Mouse (Mus musculus): ENCODE measurements around the gene Kif3a. TPM values are rescaled to one million over a fixed set of nuclear protein-coding genes. Genes with fewer than 3 reads are reported as not detected.

Gene Kif3a
- total RNA-seq, 1 experiment: 11.1 TPM

DNA sequence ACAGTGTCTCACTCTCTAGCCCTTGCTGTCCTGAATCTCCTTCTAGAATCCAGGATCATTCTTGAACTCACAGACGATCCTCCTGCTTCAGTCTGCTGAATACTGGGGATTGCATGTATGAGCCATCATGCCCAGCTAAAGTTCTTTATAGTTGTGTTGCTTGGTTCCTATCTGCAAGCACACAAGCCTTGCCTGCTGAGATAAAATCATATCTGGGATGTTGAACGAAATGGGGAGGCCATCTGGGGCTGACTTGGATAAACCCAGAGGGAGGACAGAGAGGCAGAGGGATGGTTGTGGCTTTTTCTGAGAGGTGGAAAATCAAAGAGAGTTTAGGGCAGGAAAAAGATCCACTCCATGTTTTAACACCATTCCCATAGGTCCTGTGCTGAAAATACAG lies 5.2 kb upstream of the Kif3a start:
- no peaks in the 10 kb centered on the region for H3K4me1 ChIP-seq (ENCODE audit: control insufficient read depth in 2 of 2, insufficient read depth in 2 of 2, low read length in 2 of 2, poor library complexity in 1 of 2)
- no peaks in the 10 kb centered on the region for H3K36me3 ChIP-seq (ENCODE audit: control insufficient read depth, insufficient read depth, low read length, poor library complexity, severe bottlenecking)
- in situ Hi-C loops (cut with MboI; ENCODE audit: low sequenced_read_pairs in 2 of 2, unreplicated experiment in 2 of 2): no loop called here
- H3K9ac ChIP-seq (ENCODE audit: insufficient read depth, low read depth, low read length, poor library complexity, severe bottlenecking): no peak overlapping the region
- DNase-seq (ENCODE audit: low read depth, low spot score): no peak
- H3K4me3 ChIP-seq (ENCODE audit: insufficient read depth in 1 of 2, low read depth in 1 of 2, low read length in 2 of 2, poor library complexity in 1 of 2, severe bottlenecking in 1 of 2): no peak overlapping the region
- H3K9me3 ChIP-seq (ENCODE audit: control insufficient read depth, insufficient read depth, low read depth, low read length): no peaks in the 10 kb centered on the region
- no peak for TF ChIP-seq CHD2 (IDR thresholded peaks at IDR 0.05; ENCODE audit: low read depth, low read length)
- no peak for TF ChIP-seq ZNF384 (IDR thresholded peaks at IDR 0.05; ENCODE audit: low read depth, low read length)
- TF ChIP-seq HCFC1 (IDR thresholded peaks at IDR 0.05; ENCODE audit: borderline replicate concordance, insufficient read depth, low read length): no peak
- no peak for TF ChIP-seq MAFK (IDR thresholded peaks at IDR 0.05; ENCODE audit: insufficient read depth, low read depth, low read length)
- TF ChIP-seq ZC3H11A (IDR thresholded peaks at IDR 0.05; ENCODE audit: borderline replicate concordance, low read depth, low read length): no peak
- no peak overlapping the region for H3K27ac ChIP-seq (ENCODE audit: insufficient read depth, low read depth, low read length, poor library complexity, severe bottlenecking)

DNA sequence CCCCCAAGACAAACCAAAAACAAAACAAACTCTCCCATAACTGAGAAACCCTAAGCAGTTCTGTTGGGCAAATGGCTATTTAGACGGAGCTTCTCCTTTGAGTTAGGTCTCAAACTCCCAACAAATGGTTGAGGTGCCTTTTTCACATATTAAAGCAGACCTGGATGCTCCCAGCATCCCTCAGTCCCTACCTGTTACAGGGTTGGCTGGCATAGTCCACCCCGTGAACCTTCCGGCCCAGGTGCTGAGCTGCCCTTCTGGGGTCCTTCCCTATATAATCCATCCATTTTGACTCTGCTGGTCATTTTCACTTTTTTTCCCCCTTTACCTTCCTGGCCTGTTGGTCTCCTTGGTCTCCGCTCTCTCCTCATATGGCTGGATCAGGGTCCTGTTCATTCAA lies 533 bp upstream of the Kif3a start:
- Histone ChIP-seq H3K27ac (ENCODE audit: insufficient read depth, low read depth, low read length, poor library complexity, severe bottlenecking) (no peak overlapping the region), H3K9me3 (ENCODE audit: control insufficient read depth, insufficient read depth, low read depth, low read length) (no peaks in the 10 kb centered on the region), H3K4me3 (ENCODE audit: insufficient read depth in 1 of 2, low read depth in 1 of 2, low read length in 2 of 2, poor library complexity in 1 of 2, severe bottlenecking in 1 of 2) (peak overlapping the region in 1 of 2 experiments; percentile 74; a peak in 1 of 4 replicates), H3K4me1 (ENCODE audit: control insufficient read depth in 2 of 2, insufficient read depth in 2 of 2, low read length in 2 of 2, poor library complexity in 1 of 2) (no peaks in the 10 kb centered on the region), H3K36me3 (ENCODE audit: control insufficient read depth, insufficient read depth, low read length, poor library complexity, severe bottlenecking) (peaks cover 2% of the 10 kb centered on the region; the same call in 1 of the 2 replicates), H3K9ac (ENCODE audit: insufficient read depth, low read depth, low read length, poor library complexity, severe bottlenecking) (no peak overlapping the region)
- DNase-seq (ENCODE audit: low read depth, low spot score): no peak
- in situ Hi-C loops (cut with MboI; ENCODE audit: low sequenced_read_pairs in 2 of 2, unreplicated experiment in 2 of 2): no loop called here
- no peak for TF ChIP-seq HCFC1 (IDR thresholded peaks at IDR 0.05; ENCODE audit: borderline replicate concordance, insufficient read depth, low read length)
- no peak for TF ChIP-seq ZNF384 (IDR thresholded peaks at IDR 0.05; ENCODE audit: low read depth, low read length)
- no peak for TF ChIP-seq ZC3H11A (IDR thresholded peaks at IDR 0.05; ENCODE audit: borderline replicate concordance, low read depth, low read length)
- no peak for TF ChIP-seq MAFK (IDR thresholded peaks at IDR 0.05; ENCODE audit: insufficient read depth, low read depth, low read length)
- no peak for TF ChIP-seq CHD2 (IDR thresholded peaks at IDR 0.05; ENCODE audit: low read depth, low read length)

DNA sequence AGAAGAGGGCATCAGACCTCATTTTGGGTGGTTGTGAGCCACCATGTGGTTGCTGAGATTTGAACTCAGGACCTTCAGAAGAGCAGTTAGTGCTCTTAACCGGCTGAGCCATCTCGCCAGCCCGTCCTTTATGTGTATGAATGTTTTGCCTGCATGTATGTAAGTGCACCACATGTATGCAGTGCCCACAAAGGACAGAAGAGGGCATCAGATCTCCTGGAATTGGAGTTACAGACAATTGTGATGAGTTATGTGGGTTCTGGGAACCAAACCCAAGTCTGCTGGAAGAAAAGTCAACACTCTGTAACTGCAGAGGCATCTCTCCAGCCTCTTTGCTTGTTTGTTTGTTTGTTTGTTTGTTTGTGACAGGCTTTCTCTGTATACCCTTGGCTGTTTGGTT lies 13.4 kb downstream of the Kif3a start:
- DNase-seq (ENCODE audit: low read depth, low spot score): no peak
- no peaks in the 10 kb centered on the region for H3K4me1 ChIP-seq (ENCODE audit: control insufficient read depth in 2 of 2, insufficient read depth in 2 of 2, low read length in 2 of 2, poor library complexity in 1 of 2)
- TF ChIP-seq ZNF384 (IDR thresholded peaks at IDR 0.05; ENCODE audit: low read depth, low read length): no peak
- TF ChIP-seq CHD2 (IDR thresholded peaks at IDR 0.05; ENCODE audit: low read depth, low read length): no peak
- no peak for TF ChIP-seq HCFC1 (IDR thresholded peaks at IDR 0.05; ENCODE audit: borderline replicate concordance, insufficient read depth, low read length)
- TF ChIP-seq MAFK (IDR thresholded peaks at IDR 0.05; ENCODE audit: insufficient read depth, low read depth, low read length): no peak
- TF ChIP-seq ZC3H11A (IDR thresholded peaks at IDR 0.05; ENCODE audit: borderline replicate concordance, low read depth, low read length): no peak
- peaks cover 6% of the 10 kb centered on the region; the same call in 1 of the 2 replicates for H3K36me3 ChIP-seq (ENCODE audit: control insufficient read depth, insufficient read depth, low read length, poor library complexity, severe bottlenecking)
- H3K4me3 ChIP-seq (ENCODE audit: insufficient read depth in 1 of 2, low read depth in 1 of 2, low read length in 2 of 2, poor library complexity in 1 of 2, severe bottlenecking in 1 of 2): no peak overlapping the region
- H3K9me3 ChIP-seq (ENCODE audit: control insufficient read depth, insufficient read depth, low read depth, low read length): no peaks in the 10 kb centered on the region
- H3K9ac ChIP-seq (ENCODE audit: insufficient read depth, low read depth, low read length, poor library complexity, severe bottlenecking): no peak overlapping the region
- H3K27ac ChIP-seq (ENCODE audit: insufficient read depth, low read depth, low read length, poor library complexity, severe bottlenecking): no peak overlapping the region
- in situ Hi-C loops (cut with MboI; ENCODE audit: low sequenced_read_pairs in 2 of 2, unreplicated experiment in 2 of 2): no loop called here

DNA sequence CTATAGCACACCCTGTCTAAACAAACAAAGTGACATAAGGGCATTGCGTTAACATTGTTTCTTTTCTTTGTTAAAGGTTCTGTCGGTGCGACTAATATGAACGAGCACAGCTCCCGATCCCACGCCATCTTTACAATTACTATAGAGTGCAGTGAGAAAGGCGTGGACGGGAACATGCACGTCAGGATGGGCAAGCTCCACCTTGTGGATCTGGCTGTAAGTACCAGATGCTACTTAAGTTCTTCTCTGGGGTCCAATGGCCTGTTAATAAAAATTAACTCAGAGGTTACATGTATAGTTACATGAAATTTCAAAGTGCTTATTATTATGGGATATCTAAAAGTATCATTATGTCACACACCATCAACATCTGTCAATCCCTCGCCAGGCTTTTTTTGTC lies 16.0 kb downstream of the Kif3a start:
- H3K9me3 ChIP-seq (ENCODE audit: control insufficient read depth, insufficient read depth, low read depth, low read length): no peaks in the 10 kb centered on the region
- no peak overlapping the region for H3K9ac ChIP-seq (ENCODE audit: insufficient read depth, low read depth, low read length, poor library complexity, severe bottlenecking)
- no peak overlapping the region for H3K4me3 ChIP-seq (ENCODE audit: insufficient read depth in 1 of 2, low read depth in 1 of 2, low read length in 2 of 2, poor library complexity in 1 of 2, severe bottlenecking in 1 of 2)
- H3K27ac ChIP-seq (ENCODE audit: insufficient read depth, low read depth, low read length, poor library complexity, severe bottlenecking): no peak overlapping the region
- in situ Hi-C loops (cut with MboI; ENCODE audit: low sequenced_read_pairs in 2 of 2, unreplicated experiment in 2 of 2): no loop called here
- no peak for DNase-seq (ENCODE audit: low read depth, low spot score)
- no peaks in the 10 kb centered on the region for H3K4me1 ChIP-seq (ENCODE audit: control insufficient read depth in 2 of 2, insufficient read depth in 2 of 2, low read length in 2 of 2, poor library complexity in 1 of 2)
- TF ChIP-seq MAFK (IDR thresholded peaks at IDR 0.05; ENCODE audit: insufficient read depth, low read depth, low read length) (no peak), ZC3H11A (IDR thresholded peaks at IDR 0.05; ENCODE audit: borderline replicate concordance, low read depth, low read length) (no peak), ZNF384 (IDR thresholded peaks at IDR 0.05; ENCODE audit: low read depth, low read length) (no peak), CHD2 (IDR thresholded peaks at IDR 0.05; ENCODE audit: low read depth, low read length) (no peak), HCFC1 (IDR thresholded peaks at IDR 0.05; ENCODE audit: borderline replicate concordance, insufficient read depth, low read length) (no peak)
- H3K36me3 ChIP-seq (ENCODE audit: control insufficient read depth, insufficient read depth, low read length, poor library complexity, severe bottlenecking): peaks cover 6% of the 10 kb centered on the region; the same call in 1 of the 2 replicates

DNA sequence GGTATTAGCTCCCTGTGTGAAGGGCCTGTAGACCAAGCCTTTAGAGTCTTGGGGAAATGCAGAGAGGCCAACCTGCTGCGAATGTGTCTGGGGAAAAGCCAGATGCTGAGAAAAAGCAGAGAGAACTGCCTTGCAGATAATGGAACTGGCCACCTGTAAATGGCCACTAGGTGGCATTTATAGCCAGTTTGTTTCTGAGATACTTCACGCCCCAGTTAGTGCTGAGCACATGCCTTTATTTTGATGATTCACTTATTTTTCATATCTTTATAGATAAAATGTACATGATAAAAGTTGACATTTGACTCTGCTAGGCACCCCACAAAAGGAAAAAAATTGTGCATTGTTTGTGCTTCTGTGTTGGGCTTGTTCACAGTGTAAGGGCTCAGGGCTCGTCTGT lies 17.7 kb downstream of the Kif3a start:
- no peak overlapping the region for H3K9ac ChIP-seq (ENCODE audit: insufficient read depth, low read depth, low read length, poor library complexity, severe bottlenecking)
- no peak for DNase-seq (ENCODE audit: low read depth, low spot score)
- H3K4me1 ChIP-seq (ENCODE audit: control insufficient read depth in 2 of 2, insufficient read depth in 2 of 2, low read length in 2 of 2, poor library complexity in 1 of 2): no peaks in the 10 kb centered on the region
- TF ChIP-seq ZNF384 (IDR thresholded peaks at IDR 0.05; ENCODE audit: low read depth, low read length): no peak
- no peak for TF ChIP-seq ZC3H11A (IDR thresholded peaks at IDR 0.05; ENCODE audit: borderline replicate concordance, low read depth, low read length)
- no peak for TF ChIP-seq MAFK (IDR thresholded peaks at IDR 0.05; ENCODE audit: insufficient read depth, low read depth, low read length)
- no peak for TF ChIP-seq CHD2 (IDR thresholded peaks at IDR 0.05; ENCODE audit: low read depth, low read length)
- no peak for TF ChIP-seq HCFC1 (IDR thresholded peaks at IDR 0.05; ENCODE audit: borderline replicate concordance, insufficient read depth, low read length)
- no peak overlapping the region for H3K4me3 ChIP-seq (ENCODE audit: insufficient read depth in 1 of 2, low read depth in 1 of 2, low read length in 2 of 2, poor library complexity in 1 of 2, severe bottlenecking in 1 of 2)
- peaks cover 6% of the 10 kb centered on the region; the same call in 1 of the 2 replicates for H3K36me3 ChIP-seq (ENCODE audit: control insufficient read depth, insufficient read depth, low read length, poor library complexity, severe bottlenecking)
- H3K9me3 ChIP-seq (ENCODE audit: control insufficient read depth, insufficient read depth, low read depth, low read length): no peaks in the 10 kb centered on the region
- no peak overlapping the region for H3K27ac ChIP-seq (ENCODE audit: insufficient read depth, low read depth, low read length, poor library complexity, severe bottlenecking)
- in situ Hi-C loops (cut with MboI; ENCODE audit: low sequenced_read_pairs in 2 of 2, unreplicated experiment in 2 of 2): no loop called here
